Mouse (Mus musculus): ENCODE results near the gene Tysnd1.

DNA sequence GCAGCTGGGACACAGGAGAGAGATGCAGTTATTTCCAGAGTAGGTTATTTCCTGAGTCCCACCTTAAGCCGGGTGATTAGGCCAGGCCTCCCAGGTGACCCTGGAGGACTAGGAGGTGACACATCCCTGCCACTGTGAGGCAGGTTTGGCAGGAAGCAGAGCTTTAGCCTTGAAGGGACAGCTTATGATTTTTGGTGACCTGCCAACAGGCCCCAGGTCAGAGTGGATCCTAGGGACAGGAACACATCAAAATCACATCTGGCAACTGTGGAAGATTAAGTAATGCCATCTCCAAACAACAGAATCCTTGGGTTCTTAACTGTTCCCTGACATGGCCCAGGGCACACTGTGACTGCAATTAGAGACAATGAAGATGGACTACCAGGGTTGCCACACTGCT, 46.0 kb downstream of the Tysnd1 start:
- TF ChIP-seq CTCF (IDR thresholded peaks at IDR 0.05; ENCODE audit: low read depth, low read length) (no peak), POLR2A (IDR thresholded peaks at IDR 0.05; ENCODE audit: borderline replicate concordance, low read depth, low read length) (no peak)

All from bone marrow macrophage, adult 2 months (primary cell).